Mouse (Mus musculus): Measurements from ENCODE around the gene Atp5k.

Atp5k gene

GRCm38 (mm10) chr5:108433804-108434587 lies at the start of gene Atp5k:
Atp5k (minus strand) TSS chr5:108434448.
- ATAC-seq (ENCODE audit: low TSS enrichment): peak; percentile 94

GRCm38 (mm10) chr5:108483006-108483405 lies 48.8 kb upstream of the Atp5k start:
- ATAC-seq (ENCODE audit: low TSS enrichment): no peak

GRCm38 (mm10) chr5:108475977-108476376 lies 41.7 kb upstream of the Atp5k start:
- peak; percentile 86 for ATAC-seq (ENCODE audit: low TSS enrichment)

- no peak for ATAC-seq (ENCODE audit: low TSS enrichment)
Observed at GRCm38 (mm10) chr5:108473737-108474136, 39.5 kb upstream of the Atp5k start.

GRCm38 (mm10) chr5:108469617-108470016 lies 35.4 kb upstream of the Atp5k start:
- no peak for ATAC-seq (ENCODE audit: low TSS enrichment)

GRCm38 (mm10) chr5:108466647-108467046 lies 32.4 kb upstream of the Atp5k start:
- ATAC-seq (ENCODE audit: low TSS enrichment): no peak

- no peak for ATAC-seq (ENCODE audit: low TSS enrichment)
Observed at GRCm38 (mm10) chr5:108465131-108465891, 31.1 kb upstream of the Atp5k start.

- no peak for ATAC-seq (ENCODE audit: low TSS enrichment)
Observed at GRCm38 (mm10) chr5:108462446-108462845, 28.2 kb upstream of the Atp5k start.

GRCm38 (mm10) chr5:108461082-108462065 lies 27.1 kb upstream of the Atp5k start, which contains the start of gene Pcgf3:
Pcgf3 (plus strand) TSS chr5:108461232.
- peak; percentile 98 for ATAC-seq (ENCODE audit: low TSS enrichment)

GRCm38 (mm10) chr5:108460461-108460860 lies 26.2 kb upstream of the Atp5k start:
- ATAC-seq (ENCODE audit: low TSS enrichment): no peak

GRCm38 (mm10) chr5:108458706-108459105 lies 24.5 kb upstream of the Atp5k start:
- ATAC-seq (ENCODE audit: low TSS enrichment): no peak

- ATAC-seq (ENCODE audit: low TSS enrichment): no peak
Observed at GRCm38 (mm10) chr5:108454094-108454493, 19.8 kb upstream of the Atp5k start.

GRCm38 (mm10) chr5:108452422-108452821 lies 18.2 kb upstream of the Atp5k start:
- ATAC-seq (ENCODE audit: low TSS enrichment): no peak

- no peak for ATAC-seq (ENCODE audit: low TSS enrichment)
Observed at GRCm38 (mm10) chr5:108451611-108452010, 17.4 kb upstream of the Atp5k start.

- ATAC-seq (ENCODE audit: low TSS enrichment): no peak
Observed at GRCm38 (mm10) chr5:108450837-108451540, 16.7 kb upstream of the Atp5k start.

- ATAC-seq (ENCODE audit: low TSS enrichment): peak; percentile 92
Observed at GRCm38 (mm10) chr5:108448785-108449668, 14.8 kb upstream of the Atp5k start, which contains the start of gene Mfsd7a. Mfsd7a (minus strand) TSS chr5:108448891.

GRCm38 (mm10) chr5:108447857-108448256 lies 13.6 kb upstream of the Atp5k start:
- no peak for ATAC-seq (ENCODE audit: low TSS enrichment)

- ATAC-seq (ENCODE audit: low TSS enrichment): no peak
Observed at GRCm38 (mm10) chr5:108446973-108447372, 12.7 kb upstream of the Atp5k start.

- ATAC-seq (ENCODE audit: low TSS enrichment): no peak
Observed at GRCm38 (mm10) chr5:108436101-108436500, 1.9 kb upstream of the Atp5k start.

- no peak for ATAC-seq (ENCODE audit: low TSS enrichment)
Observed at GRCm38 (mm10) chr5:108431196-108431595, 3.1 kb downstream of the Atp5k start.

Data from frontal cortex, adult (tissue).